Mouse (Mus musculus): ENCODE results near the gene Acsbg1.

DNA sequence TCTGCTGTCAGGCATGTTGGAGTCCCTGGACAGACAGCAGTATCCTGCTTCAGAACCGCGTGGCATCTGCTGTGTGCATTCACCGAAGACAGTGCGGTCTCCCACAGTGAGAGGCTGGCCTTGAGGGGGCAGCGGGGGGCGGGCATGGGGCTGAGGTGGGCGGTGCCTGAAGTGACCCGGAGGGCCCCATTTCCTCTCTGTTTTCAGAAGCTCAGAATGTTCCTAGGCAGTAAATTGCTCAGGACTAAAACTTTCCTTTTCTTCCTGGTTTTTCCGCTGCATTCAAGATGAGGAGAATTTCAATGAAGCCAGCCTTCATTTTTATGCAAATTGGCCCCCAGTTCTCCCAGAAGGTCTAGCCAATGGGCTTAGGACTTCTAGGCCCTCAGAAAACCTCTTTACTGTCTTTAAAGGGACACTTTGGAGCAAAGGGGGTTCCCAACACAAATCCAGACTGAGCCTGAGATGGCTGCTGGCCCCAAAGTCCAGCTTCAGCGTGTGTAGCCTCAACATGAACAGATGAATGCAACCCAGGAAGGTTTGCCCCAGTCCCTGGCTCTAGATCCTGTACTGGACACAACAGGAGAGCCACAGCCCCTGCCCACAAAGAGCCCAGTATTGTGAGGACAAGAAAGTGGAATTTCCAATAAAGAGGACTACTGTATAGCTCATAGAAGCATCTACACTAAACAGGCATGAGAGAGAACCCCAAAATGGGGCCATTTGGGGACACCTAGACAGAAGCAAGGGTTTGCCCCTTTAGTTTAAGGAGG lies at the start of gene Acsbg1:
- TF ChIP-seq POLR2A (IDR thresholded peaks at IDR 0.05; ENCODE audit: borderline replicate concordance, control insufficient read depth, low read depth, low read length) (no peak), CTCF (IDR thresholded peaks at IDR 0.05; ENCODE audit: control insufficient read depth, insufficient read depth, low read length) (no peak)
